Mouse (Mus musculus): ENCODE measurements at regions not wholly inside any gene's neighbourhood (a gene's known extent, or its start where the extent isn't known, plus 50 kb on each side); places are given as distances from the start of the nearest gene placed in this dataset.

DNA sequence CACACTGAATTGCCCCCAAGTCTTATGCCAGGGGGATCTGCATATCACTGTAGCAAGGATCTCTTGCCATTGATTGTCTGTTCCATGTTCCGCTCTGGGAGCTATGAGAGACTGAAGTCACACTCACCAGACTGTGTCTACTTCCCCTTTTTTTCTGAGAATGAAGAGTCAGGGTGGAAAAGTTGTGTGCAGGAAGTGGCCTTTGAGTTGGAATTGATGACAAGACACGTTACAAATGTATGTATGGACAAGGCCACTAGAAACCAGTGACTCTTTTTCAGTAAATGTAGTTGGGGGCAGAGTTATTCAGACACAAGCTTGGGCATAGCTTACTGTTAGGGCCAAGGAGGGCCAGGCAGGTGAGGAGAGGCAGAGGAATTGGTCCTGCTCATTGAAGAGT, 70.4 kb upstream of the Creb5 start:
- TF ChIP-seq CTCF (IDR thresholded peaks at IDR 0.05; ENCODE audit: low read depth, low read length) (no peak), POLR2A (IDR thresholded peaks at IDR 0.05; ENCODE audit: extremely low read depth, insufficient read depth, low read length) (no peak)

All from liver, adult 2 months (tissue).